Mouse (Mus musculus) granulocyte monocyte progenitor cell, adult 5-6 weeks (primary cell): Measurements from ENCODE around the gene Aox2. TPM values are rescaled to one million over a fixed set of nuclear protein-coding genes. Genes with fewer than 3 reads are reported as not detected.

ENCODE experiments used
- ATAC-seq: replicated peaks from 2 replicates; pipeline ENCODE4 v1.8.0; 2016; ENCODE audit warnings: mild to moderate bottlenecking, moderate TSS enrichment, inconsistent platforms; ENCODE audit not compliant: poor library complexity, severe bottlenecking
- total RNA-seq, 2 experiments: library from RNA; stranded (forward) in 1 of 2; stranded (reverse) in 1 of 2; fragments of 200-712, 200-1000 nt in 1 of 2; fragments of >200 nt in 1 of 2; fragmentation: Nextera tagmentation in 1 of 2; gene quantifications; 2 replicates each; pipeline ENCODE4 v1.2.3; 2014 to 2017

Aox2 gene
- total RNA-seq, 2 experiments from 2014 or later, result not detected

- no peak for ATAC-seq
These were observed 3.5 kb downstream of the Aox2 start for GRCm38 (mm10) chr1:58281625-58281988.

GRCm38 (mm10) chr1:58284505-58284904 lies 6.4 kb downstream of the Aox2 start:
- ATAC-seq, result no peak

GRCm38 (mm10) chr1:58288091-58288490 lies 10.0 kb downstream of the Aox2 start:
- no peak for ATAC-seq

GRCm38 (mm10) chr1:58289863-58290469 lies 11.8 kb downstream of the Aox2 start:
- no peak for ATAC-seq

- ATAC-seq, result no peak
These were observed 13.5 kb downstream of the Aox2 start for GRCm38 (mm10) chr1:58291394-58292300.

- peak; percentile 67 for ATAC-seq
These were observed 16.6 kb downstream of the Aox2 start for GRCm38 (mm10) chr1:58294730-58295129.

GRCm38 (mm10) chr1:58296278-58296677 lies 18.2 kb downstream of the Aox2 start:
- peak; percentile 93 for ATAC-seq

GRCm38 (mm10) chr1:58296821-58297220 lies 18.7 kb downstream of the Aox2 start:
- ATAC-seq, result no peak

GRCm38 (mm10) chr1:58298347-58298746 lies 20.2 kb downstream of the Aox2 start:
- ATAC-seq, result no peak

GRCm38 (mm10) chr1:58301073-58301472 lies 22.9 kb downstream of the Aox2 start:
- no peak for ATAC-seq

GRCm38 (mm10) chr1:58302015-58302414 lies 23.9 kb downstream of the Aox2 start:
- ATAC-seq, result no peak

GRCm38 (mm10) chr1:58303009-58303408 lies 24.9 kb downstream of the Aox2 start:
- ATAC-seq, result no peak

GRCm38 (mm10) chr1:58303726-58304125 lies 25.6 kb downstream of the Aox2 start:
- peak; percentile 95 for ATAC-seq

- peak; percentile 43 for ATAC-seq
These were observed 26.2 kb downstream of the Aox2 start for GRCm38 (mm10) chr1:58304296-58304695.

GRCm38 (mm10) chr1:58307181-58307580 lies 29.1 kb downstream of the Aox2 start:
- ATAC-seq, result no peak

GRCm38 (mm10) chr1:58308594-58308993 lies 30.5 kb downstream of the Aox2 start:
- ATAC-seq, result no peak

GRCm38 (mm10) chr1:58309853-58310252 lies 31.7 kb downstream of the Aox2 start:
- ATAC-seq, result no peak

- peak; percentile 69 for ATAC-seq
These were observed 33.2 kb downstream of the Aox2 start for GRCm38 (mm10) chr1:58311221-58311864.

GRCm38 (mm10) chr1:58313173-58313572 lies 35.0 kb downstream of the Aox2 start:
- ATAC-seq, result no peak

GRCm38 (mm10) chr1:58315532-58315931 lies 37.4 kb downstream of the Aox2 start:
- ATAC-seq, result no peak

- peak; percentile 30 for ATAC-seq
These were observed 55.1 kb downstream of the Aox2 start for GRCm38 (mm10) chr1:58333222-58333621.
